In genomic region chr2:145890571-145890970, GRCm38 (mm10) we compare ENCODE assay signal across 19 mouse cellular contexts. TPM values are rescaled to one million over a fixed set of nuclear protein-coding genes. Genes with fewer than 3 reads are reported as not detected.
"Had no signal": no experiment of that assay in that cellular context is flagged by ENCODE, and none has a peak within 500 bp of the region (broad histone marks: within the 10 kb centered on the region; RNA-seq: fewer than 3 reads in every experiment).

No protein-coding gene starts in this region.

- H3K27ac ChIP-seq: kidney, postnatal 0 days; limb, embryonic 12.5 days; neural tube, embryonic 13.5 days had no signal

- H3K9ac ChIP-seq: limb, embryonic 12.5 days; lung, embryonic 14.5 days; neural tube, embryonic 13.5 days had no signal

- DNase-seq: kidney, adult 11 months; kidney, adult 9 months; kidney, postnatal 36 days; layer of hippocampus, adult 9-11 months; layer of hippocampus, postnatal 36 days; lung, embryonic 14.5 days; lung, postnatal 10 days; lung, postnatal 4 days; retina, postnatal 1 day; thymus, adult 18-20 months; thymus, postnatal 14 days had no signal

- H3K4me3 ChIP-seq: limb, embryonic 12.5 days; megakaryocyte, embryonic 14.5 days; neural tube, embryonic 13.5 days had no signal

- H3K9me3 ChIP-seq: limb, embryonic 12.5 days; neural tube, embryonic 13.5 days had no signal

- H3K27me3 ChIP-seq: limb, embryonic 12.5 days; megakaryocyte, embryonic 14.5 days; neural tube, embryonic 13.5 days had no signal

- ATAC-seq: midbrain, embryonic 16.5 days had no signal

- H3K4me2 ChIP-seq: limb, embryonic 12.5 days; liver, embryonic 11.5 days; lung, embryonic 14.5 days; midbrain, embryonic 11.5 days; neural tube, embryonic 13.5 days had no signal

RNA-seq across cellular contexts. Expression of gene Cfap61, which starts 44.0 kb away (rescaled TPM):
- polyA plus RNA-seq: liver, embryonic 11.5 days; liver, embryonic 16.5 days; lung, embryonic 14.5 days had no signal
